Mouse (Mus musculus) liver, embryonic 11.5 days (tissue): ENCODE measurements around the gene Mcemp1. TPM values are rescaled to one million over a fixed set of nuclear protein-coding genes. Genes with fewer than 3 reads are reported as not detected.

Experiments used
- ATAC-seq: fragments of 200-750 bp; cut with Nextera tagmentation; replicated peaks from 2 replicates; pipeline ENCODE4 v1.8.0; 2017; ENCODE audit warnings: moderate number of reproducible peaks, mild to moderate bottlenecking, moderate TSS enrichment, moderate library complexity; ENCODE audit not compliant: low FRiP score
- DNase-seq: peaks from one replicate; pipeline ENCODE4 v3.0.0-alpha.2; 2017; ENCODE audit warnings: low spot score
- H3K27ac ChIP-seq: fragments of 300-500 bp; sonication (generic); 2 replicates; pipeline ENCODE4 v1.5.1; 2014; ENCODE audit warnings: mild to moderate bottlenecking, low read depth, low read length, control low read depth
- H3K27me3 ChIP-seq: fragments of 300-500 bp; sonication (generic); replicated peaks from 2 replicates; pipeline ENCODE4 v1.6.1; 2014; ENCODE audit warnings: low read length, mixed read lengths; ENCODE audit not compliant: control insufficient read depth, insufficient read depth
- H3K36me3 ChIP-seq: fragments of 300-500 bp; sonication (generic); 2 replicates; pipeline ENCODE4 v1.6.1; 2014; ENCODE audit warnings: mild to moderate bottlenecking, low read length, moderate library complexity, mixed read lengths; ENCODE audit not compliant: control insufficient read depth, insufficient read depth
- H3K4me1 ChIP-seq: fragments of 300-500 bp; sonication (generic); replicated peaks from 2 replicates; pipeline ENCODE4 v1.6.1; 2014; ENCODE audit warnings: low read length, mixed read lengths; ENCODE audit not compliant: control insufficient read depth, insufficient read depth
- H3K4me2 ChIP-seq: fragments of 300-500 bp; sonication (generic); 2 replicates; pipeline ENCODE4 v1.6.1; 2014; ENCODE audit warnings: mild to moderate bottlenecking, control low read depth, moderate library complexity
- H3K4me3 ChIP-seq: fragments of 300-500 bp; sonication (generic); 2 replicates; pipeline ENCODE4 v1.5.1; 2014; ENCODE audit warnings: low read depth, low read length, control low read depth
- H3K9ac ChIP-seq: fragments of 300-500 bp; sonication (generic); 2 replicates; pipeline ENCODE4 v1.6.1; 2014; ENCODE audit warnings: low read depth, low read length, control low read depth
- H3K9me3 ChIP-seq: fragments of 300-500 bp; sonication (generic); 2 replicates; pipeline ENCODE4 v1.6.1; 2016; ENCODE audit warnings: low read length, inconsistent platforms, mixed read lengths; ENCODE audit not compliant: control insufficient read depth
- WGBS: fragments of 180-500 bp; shearing (Covaris S2); extraction: QIAGEN DNeasy Blood & Tissue Kit; methylation state at CpG from one replicate; pipeline ENCODE4 v1.1.7; 2014; 5-methylcytosine and 5-hydroxymethylcytosine counted together
- polyA plus RNA-seq: library from polyadenylated mRNA; unstranded; fragments of >200 nt; fragmentation: Nextera tagmentation; extraction: Ambion mirVana; gene quantifications from 2 replicates; pipeline ENCODE4 v1.2.1, GENCODE M21; 2014

The Mcemp1 gene
- polyA plus RNA-seq, 1 experiment from 2014 or later: 1.0 TPM

DNA sequence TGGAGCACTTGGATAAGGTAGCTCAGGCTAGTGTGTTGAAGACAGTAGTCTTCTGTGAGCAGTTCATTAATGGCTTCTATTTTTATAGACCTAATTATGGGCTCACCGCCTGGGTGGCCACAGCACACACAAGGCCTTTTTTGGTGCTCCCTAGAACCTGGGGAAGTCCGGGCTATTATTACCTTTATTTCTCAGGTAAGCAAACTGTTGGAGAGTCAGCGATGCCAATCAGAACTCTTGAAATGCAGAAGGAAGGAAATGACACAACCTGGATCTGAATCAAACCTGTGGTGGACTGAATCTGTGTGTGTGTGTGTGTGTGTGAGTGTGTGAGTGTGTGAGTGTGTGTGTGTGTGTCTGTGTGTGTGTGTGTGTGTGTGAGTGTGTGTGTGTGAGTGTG, 28.6 kb downstream of the Mcemp1 start, which contains the start of gene Fcer2a:
Fcer2a (minus strand) TSS at position 55 of the 400 bp plus-strand sequence.
- DNase-seq (no peak), ATAC-seq (no peak)
- Histone ChIP-seq H3K9me3 (no peaks in the 10 kb centered on the region), H3K9ac (no peak within 1 kb of the TSS), H3K27me3 (no peaks in the 10 kb centered on the region; the same call in 1 of the 2 replicates), H3K36me3 (no peaks in the 10 kb centered on the region), H3K4me1 (no peaks in the 10 kb centered on the region), H3K27ac (no peak within 1 kb of the TSS), H3K4me2 (no peak within 1 kb of the TSS), H3K4me3 (no peak within 1 kb of the TSS)
- WGBS: 68% methylated on average over 3 of the region's 3 CpGs

GRCm38 (mm10) chr8:3701491-3701890, 35.9 kb downstream of the Mcemp1 start:
- H3K4me1 ChIP-seq: no peaks in the 10 kb centered on the region
- ATAC-seq: peak; percentile 67
- no peak overlapping the region for H3K4me2 ChIP-seq
- no peak overlapping the region for H3K4me3 ChIP-seq
- DNase-seq: no peak
- no peaks in the 10 kb centered on the region for H3K27me3 ChIP-seq
- WGBS: 97% methylated on average over 1 of the region's 1 CpGs
- no peak overlapping the region for H3K9ac ChIP-seq
- H3K36me3 ChIP-seq: no peaks in the 10 kb centered on the region
- H3K27ac ChIP-seq: no peak overlapping the region
- no peaks in the 10 kb centered on the region for H3K9me3 ChIP-seq

DNA sequence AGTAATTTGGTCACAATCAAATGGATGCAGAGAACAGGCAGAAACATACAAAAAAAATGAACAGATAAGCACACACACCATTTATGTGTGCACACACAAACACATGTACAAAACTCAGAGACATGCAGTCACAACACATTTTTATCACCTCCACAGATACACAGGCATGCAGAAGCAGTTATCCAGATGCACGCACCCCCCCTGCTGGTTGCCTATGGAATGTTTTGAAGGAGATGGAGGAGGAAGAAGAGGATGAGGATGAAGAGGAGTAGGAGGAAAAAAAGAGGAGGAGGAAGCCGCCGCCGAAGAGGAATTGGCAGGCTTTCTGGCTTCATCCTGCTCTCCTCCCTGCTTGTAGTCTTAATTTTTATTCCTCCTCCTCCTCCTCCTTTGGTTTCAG, 40.2 kb downstream of the Mcemp1 start:
- ATAC-seq: no peak; the same call in 1 of the 2 replicates

DNA sequence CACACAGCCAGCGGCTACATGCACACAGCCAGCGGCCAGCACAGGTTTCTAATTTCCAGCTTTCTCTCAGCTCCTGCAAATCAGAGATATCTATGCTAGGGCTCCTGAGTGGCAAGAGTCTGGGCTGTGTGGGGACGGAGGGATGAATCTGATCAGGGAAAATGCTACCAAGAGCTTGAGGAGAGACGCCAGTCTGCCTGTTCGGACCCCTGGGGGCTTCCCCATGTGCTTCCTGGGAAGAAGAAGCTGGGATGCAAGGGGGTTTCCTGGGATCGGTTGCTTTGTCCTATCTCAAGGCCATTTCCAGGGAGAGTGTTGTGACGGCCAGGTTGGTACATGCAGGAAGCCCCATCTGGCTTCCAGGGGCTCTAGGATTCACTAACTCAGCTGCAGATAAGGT, 42.1 kb downstream of the Mcemp1 start:
- H3K4me1 ChIP-seq: peaks cover 5% of the 10 kb centered on the region; the same call in 1 of the 2 replicates
- no peak overlapping the region for H3K27ac ChIP-seq
- H3K36me3 ChIP-seq: no peaks in the 10 kb centered on the region
- H3K4me2 ChIP-seq: no peak overlapping the region
- ATAC-seq (no peak), DNase-seq (no peak)
- H3K9me3 ChIP-seq: no peaks in the 10 kb centered on the region
- H3K9ac ChIP-seq: no peak overlapping the region
- WGBS: 60% methylated on average over 7 of the region's 7 CpGs
- no peak overlapping the region for H3K4me3 ChIP-seq
- no peaks in the 10 kb centered on the region for H3K27me3 ChIP-seq

More for the DNA sequence above, 40.2 kb downstream of the Mcemp1 start:
- 47% methylated on average over 4 of the region's 4 CpGs for WGBS
- no peaks in the 10 kb centered on the region for H3K27me3 ChIP-seq
- H3K4me2 ChIP-seq: no peak overlapping the region
- no peak overlapping the region for H3K9ac ChIP-seq
- H3K4me3 ChIP-seq: no peak overlapping the region
- H3K4me1 ChIP-seq: peaks cover 5% of the 10 kb centered on the region; the same call in 1 of the 2 replicates
- H3K36me3 ChIP-seq: no peaks in the 10 kb centered on the region
- H3K9me3 ChIP-seq: no peaks in the 10 kb centered on the region
- H3K27ac ChIP-seq: no peak overlapping the region
- DNase-seq: no peak

DNA sequence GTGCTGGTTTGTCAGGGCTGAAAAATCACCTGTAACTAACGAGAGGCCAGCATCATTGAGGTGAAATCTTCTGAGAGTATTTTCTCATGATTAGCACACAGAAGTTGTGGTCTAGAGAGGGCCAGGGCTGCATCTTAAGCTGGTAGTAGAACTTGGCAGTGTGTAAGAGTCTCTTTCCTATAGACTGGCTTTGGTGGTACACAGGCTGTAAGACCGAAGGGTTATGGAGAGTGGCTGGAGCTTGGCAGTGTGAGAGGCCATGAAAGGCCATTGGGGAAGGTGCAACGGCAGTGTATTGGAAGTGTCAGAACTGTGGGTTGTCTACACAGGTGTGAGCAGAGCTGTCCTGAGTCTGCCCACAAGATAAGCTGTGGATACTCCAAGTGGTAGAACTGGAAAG, 44.8 kb downstream of the Mcemp1 start:
- Histone ChIP-seq H3K36me3 (no peaks in the 10 kb centered on the region), H3K4me1 (peaks cover 5% of the 10 kb centered on the region; the same call in 1 of the 2 replicates), H3K27ac (no peak overlapping the region), H3K4me2 (no peak overlapping the region), H3K4me3 (no peak overlapping the region), H3K9me3 (no peaks in the 10 kb centered on the region), H3K9ac (no peak overlapping the region), H3K27me3 (no peaks in the 10 kb centered on the region)
- WGBS: 69% methylated on average over 3 of the region's 3 CpGs
- ATAC-seq (no peak), DNase-seq (no peak)

DNA sequence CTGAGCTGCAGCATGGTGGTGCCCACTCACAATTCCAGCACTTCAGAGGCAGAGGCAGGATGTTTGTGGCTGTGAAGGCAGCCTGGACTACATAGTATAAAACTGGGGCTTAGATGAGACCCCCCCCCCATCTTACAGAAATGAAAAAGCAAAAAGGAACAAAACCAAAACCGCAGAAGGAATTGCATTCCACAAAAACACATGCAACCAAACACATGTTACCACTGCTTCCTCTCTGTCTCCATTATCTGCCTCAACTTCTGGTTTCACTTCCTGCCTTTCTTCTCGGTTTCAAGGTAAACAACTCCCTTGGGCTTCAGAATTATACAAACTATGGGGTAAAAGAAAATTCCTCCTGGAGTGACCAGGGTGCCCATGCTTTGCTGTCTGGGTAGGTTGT, 46.1 kb downstream of the Mcemp1 start:
- Histone ChIP-seq H3K4me3 (no peak overlapping the region), H3K9ac (no peak overlapping the region), H3K27ac (no peak overlapping the region), H3K4me1 (peaks cover 5% of the 10 kb centered on the region; the same call in 1 of the 2 replicates), H3K36me3 (no peaks in the 10 kb centered on the region), H3K4me2 (no peak overlapping the region), H3K27me3 (no peaks in the 10 kb centered on the region), H3K9me3 (no peaks in the 10 kb centered on the region)
- WGBS: 26% methylated on average over 2 of the region's 2 CpGs
- no peak; the same call in 1 of the 2 replicates for ATAC-seq
- DNase-seq: no peak

- no peaks in the 10 kb centered on the region for H3K9me3 ChIP-seq
- DNase-seq (no peak), ATAC-seq (no peak)
- H3K27ac ChIP-seq: no peak overlapping the region
- no peaks in the 10 kb centered on the region for H3K27me3 ChIP-seq
- no peak overlapping the region for H3K4me3 ChIP-seq
- 73% methylated on average over 12 of the region's 12 CpGs for WGBS
- H3K36me3 ChIP-seq: no peaks in the 10 kb centered on the region
- no peaks in the 10 kb centered on the region for H3K4me1 ChIP-seq
- no peak overlapping the region for H3K4me2 ChIP-seq
- no peak overlapping the region for H3K9ac ChIP-seq
These were observed 51.9 kb downstream of the Mcemp1 start for GRCm38 (mm10) chr8:3717321-3717954.

GRCm38 (mm10) chr8:3718559-3718958, 53.0 kb downstream of the Mcemp1 start:
- H3K4me1 ChIP-seq: no peaks in the 10 kb centered on the region
- no peak overlapping the region for H3K9ac ChIP-seq
- WGBS: 12% methylated on average over 14 of the region's 14 CpGs
- no peaks in the 10 kb centered on the region for H3K36me3 ChIP-seq
- no peaks in the 10 kb centered on the region for H3K9me3 ChIP-seq
- no peak overlapping the region for H3K4me3 ChIP-seq
- ATAC-seq (peak; percentile 79), DNase-seq (peak; percentile 73)
- H3K27me3 ChIP-seq: no peaks in the 10 kb centered on the region
- no peak overlapping the region for H3K27ac ChIP-seq
- H3K4me2 ChIP-seq: no peak overlapping the region
